In genomic region chr4:133676189-133676588, GRCm38 (mm10) we compare ENCODE assay signal across 9 mouse cellular contexts. TPM values are rescaled to one million over a fixed set of nuclear protein-coding genes. Genes with fewer than 3 reads are reported as not detected.
DNase-seq lines count a peak whose midpoint lies in the region; ATAC-seq and TF ChIP-seq lines count a peak whose summit lies in the region.
"Had no signal": no experiment of that assay in that cellular context is flagged by ENCODE, and none has a peak within 500 bp of the region (broad histone marks: within the 10 kb centered on the region; RNA-seq: fewer than 3 reads in every experiment).

No protein-coding gene starts in this region.

- no peak overlapping the region for H3K9ac ChIP-seq in intestine, embryonic 14.5 days (ENCODE audit: low read length)
- H3K9ac ChIP-seq in intestine, postnatal 0 days (ENCODE audit: low read depth, low read length): no peak overlapping the region
- no peak overlapping the region for H3K9ac ChIP-seq in midbrain, embryonic 13.5 days (replicated peaks)

- H3K4me1 ChIP-seq in intestine, embryonic 14.5 days (replicated peaks; ENCODE audit: control insufficient read depth, insufficient read depth, low read length): peaks cover 28% of the 10 kb centered on the region
- H3K4me1 ChIP-seq in intestine, postnatal 0 days (replicated peaks; ENCODE audit: control insufficient read depth, insufficient read depth, low read length): no peaks in the 10 kb centered on the region; the same call in 1 of the 2 replicates
- peaks cover 65% of the 10 kb centered on the region for H3K4me1 ChIP-seq in hindbrain, embryonic 10.5 days (replicated peaks)
- peaks cover 41% of the 10 kb centered on the region for H3K4me1 ChIP-seq in midbrain, embryonic 13.5 days (replicated peaks)

- 24% methylated on average over 3 of the region's 3 CpGs for WGBS in intestine, embryonic 14.5 days
- 20% methylated on average over 3 of the region's 3 CpGs for WGBS in intestine, postnatal 0 days
- 33% methylated on average over 3 of the region's 3 CpGs for WGBS in hindbrain, embryonic 10.5 days
- 30% methylated on average over 3 of the region's 3 CpGs for WGBS in midbrain, embryonic 13.5 days

- H3K36me3 ChIP-seq in intestine, embryonic 14.5 days (ENCODE audit: control insufficient read depth, insufficient read depth, low read length): peaks cover 30% of the 10 kb centered on the region
- H3K36me3 ChIP-seq in intestine, postnatal 0 days (ENCODE audit: control insufficient read depth, insufficient read depth): peaks cover 13% of the 10 kb centered on the region
- H3K36me3 ChIP-seq in hindbrain, embryonic 10.5 days: peaks cover 39% of the 10 kb centered on the region
- H3K36me3 ChIP-seq in midbrain, embryonic 13.5 days: peaks cover 24% of the 10 kb centered on the region

- H3K9me3 ChIP-seq in intestine, embryonic 14.5 days (ENCODE audit: control insufficient read depth, low read length): no peaks in the 10 kb centered on the region
- H3K9me3 ChIP-seq in intestine, postnatal 0 days (ENCODE audit: control insufficient read depth): no peaks in the 10 kb centered on the region
- H3K9me3 ChIP-seq in hindbrain, embryonic 10.5 days: no peaks in the 10 kb centered on the region
- H3K9me3 ChIP-seq in midbrain, embryonic 13.5 days: no peaks in the 10 kb centered on the region

- no peak overlapping the region for H3K4me3 ChIP-seq in intestine, embryonic 14.5 days (ENCODE audit: low read depth, low read length)
- no peak overlapping the region for H3K4me3 ChIP-seq in intestine, postnatal 0 days (ENCODE audit: low read depth, low read length)
- 0 out of 2 replicates have a peak overlapping the region, but pooled peaks have one; percentile 18 for H3K4me3 ChIP-seq in hindbrain, embryonic 10.5 days
- H3K4me3 ChIP-seq in midbrain, embryonic 13.5 days (replicated peaks): no peak overlapping the region

- no peak for DNase-seq in intestine, embryonic 14.5 days (ENCODE audit: low spot score)
- peak; percentile 26 for DNase-seq in Muller cell, postnatal 12 days (ENCODE audit: inconsistent ontology term)
- no peak for DNase-seq in hindbrain, embryonic 10.5 days (ENCODE audit: low spot score)
- DNase-seq in urinary bladder, postnatal 25 days (ENCODE audit: low spot score): no peak
- DNase-seq in embryo, embryonic 11 days: no peak
- DNase-seq in right cerebral cortex, postnatal 14 days: no peak
- DNase-seq: thymus, adult 18-20 months had no signal

- no peak for ATAC-seq in intestine, embryonic 14.5 days (replicated peaks; ENCODE audit: low FRiP score, low TSS enrichment, low read depth)
- ATAC-seq in intestine, postnatal 0 days: no peak
- ATAC-seq in midbrain, embryonic 13.5 days: no peak

- H3K27ac ChIP-seq in intestine, embryonic 14.5 days (ENCODE audit: low read depth): peak overlapping the region; percentile 57; the same call in 1 of the 2 replicates
- no peak overlapping the region for H3K27ac ChIP-seq in intestine, postnatal 0 days (ENCODE audit: low read depth, low read length)
- H3K27ac ChIP-seq in hindbrain, embryonic 10.5 days: peak overlapping the region; percentile 62
- H3K27ac ChIP-seq in midbrain, embryonic 13.5 days: peak overlapping the region; percentile 68

- 0 out of 2 replicates have a peak overlapping the region, but pooled peaks have one; percentile 2 for H3K4me2 ChIP-seq in intestine, embryonic 14.5 days (ENCODE audit: low read length)
- H3K4me2 ChIP-seq in intestine, postnatal 0 days (replicated peaks; ENCODE audit: low read depth): no peak overlapping the region
- H3K4me2 ChIP-seq in midbrain, embryonic 13.5 days (replicated peaks): 0 out of 2 replicates have a peak overlapping the region, but pooled peaks have one; percentile 4

- no peaks in the 10 kb centered on the region for H3K27me3 ChIP-seq in intestine, embryonic 14.5 days (replicated peaks; ENCODE audit: control insufficient read depth, insufficient read depth, low read length)
- no peaks in the 10 kb centered on the region for H3K27me3 ChIP-seq in intestine, postnatal 0 days (replicated peaks; ENCODE audit: control insufficient read depth, insufficient read depth, low read length)
- H3K27me3 ChIP-seq in hindbrain, embryonic 10.5 days (ENCODE audit: insufficient read depth, poor library complexity, severe bottlenecking): no peaks in the 10 kb centered on the region
- H3K27me3 ChIP-seq in midbrain, embryonic 13.5 days: no peaks in the 10 kb centered on the region

- TF ChIP-seq CTCF in intestine, postnatal 0 days (IDR thresholded peaks at IDR 0.05; ENCODE audit: low read depth): no peak

RNA-seq across cellular contexts. Expression of gene Pigv, which starts 3.7 kb away (rescaled TPM):
- polyA plus RNA-seq in intestine, embryonic 14.5 days (2014; fragmentation: Nextera tagmentation; extraction: Ambion mirVana): 13.3 and 14.4 TPM in 2 replicates
- polyA plus RNA-seq in intestine, postnatal 0 days (2015; fragmentation: Nextera tagmentation; extraction: Ambion mirVana): 10.7 and 12.5 TPM in 2 replicates
- polyA plus RNA-seq in hindbrain, embryonic 10.5 days (2016; fragmentation: Nextera tagmentation; extraction: Ambion mirVana): 14.5 and 16.8 TPM in 2 replicates
- polyA plus RNA-seq in midbrain, embryonic 13.5 days (2015; fragmentation: Nextera tagmentation; extraction: Ambion mirVana): 13.7 and 16.0 TPM in 2 replicates

RNA-seq across cellular contexts. Expression of gene Zdhhc18, which starts 26.2 kb away (rescaled TPM):
- polyA plus RNA-seq in intestine, embryonic 14.5 days (2014; fragmentation: Nextera tagmentation; extraction: Ambion mirVana): 1.9 and 2.2 TPM in 2 replicates
- 1.8 and 2.3 TPM in 2 replicates for polyA plus RNA-seq in intestine, postnatal 0 days (2015; fragmentation: Nextera tagmentation; extraction: Ambion mirVana)
- 1.9 and 3.1 TPM in 2 replicates for polyA plus RNA-seq in hindbrain, embryonic 10.5 days (2016; fragmentation: Nextera tagmentation; extraction: Ambion mirVana)
- 3.5 and 4.1 TPM in 2 replicates for polyA plus RNA-seq in midbrain, embryonic 13.5 days (2015; fragmentation: Nextera tagmentation; extraction: Ambion mirVana)
